Mouse (Mus musculus) megakaryocyte-erythroid progenitor cell, adult 5-6 weeks (primary cell): ENCODE data around the gene Cdca3. TPM values are rescaled to one million over a fixed set of nuclear protein-coding genes. Genes with fewer than 3 reads are reported as not detected.
"Not testable (repeated sequence)": the region's sequence is repeated elsewhere in the genome, so short reads cannot be mapped to it uniquely, and the experiment has no call there.

Experiments
- ATAC-seq: replicated peaks from 2 replicates; pipeline ENCODE4 v1.8.0; 2016; ENCODE audit warnings: mild to moderate bottlenecking, inconsistent platforms; ENCODE audit not compliant: severe bottlenecking, poor library complexity, low FRiP score, low TSS enrichment
- total RNA-seq, 2 experiments: library from RNA; stranded (forward) in 1 of 2; stranded (reverse) in 1 of 2; fragments of 200-1000, 215-1000 nt in 1 of 2; fragments of >200 nt in 1 of 2; fragmentation: Nextera tagmentation in 1 of 2; gene quantifications; 2 replicates each; pipeline ENCODE4 v1.2.3; 2014 to 2017

The Cdca3 gene
- total RNA-seq, 2 experiments from 2014 or later, result 111 to 181 TPM

DNA sequence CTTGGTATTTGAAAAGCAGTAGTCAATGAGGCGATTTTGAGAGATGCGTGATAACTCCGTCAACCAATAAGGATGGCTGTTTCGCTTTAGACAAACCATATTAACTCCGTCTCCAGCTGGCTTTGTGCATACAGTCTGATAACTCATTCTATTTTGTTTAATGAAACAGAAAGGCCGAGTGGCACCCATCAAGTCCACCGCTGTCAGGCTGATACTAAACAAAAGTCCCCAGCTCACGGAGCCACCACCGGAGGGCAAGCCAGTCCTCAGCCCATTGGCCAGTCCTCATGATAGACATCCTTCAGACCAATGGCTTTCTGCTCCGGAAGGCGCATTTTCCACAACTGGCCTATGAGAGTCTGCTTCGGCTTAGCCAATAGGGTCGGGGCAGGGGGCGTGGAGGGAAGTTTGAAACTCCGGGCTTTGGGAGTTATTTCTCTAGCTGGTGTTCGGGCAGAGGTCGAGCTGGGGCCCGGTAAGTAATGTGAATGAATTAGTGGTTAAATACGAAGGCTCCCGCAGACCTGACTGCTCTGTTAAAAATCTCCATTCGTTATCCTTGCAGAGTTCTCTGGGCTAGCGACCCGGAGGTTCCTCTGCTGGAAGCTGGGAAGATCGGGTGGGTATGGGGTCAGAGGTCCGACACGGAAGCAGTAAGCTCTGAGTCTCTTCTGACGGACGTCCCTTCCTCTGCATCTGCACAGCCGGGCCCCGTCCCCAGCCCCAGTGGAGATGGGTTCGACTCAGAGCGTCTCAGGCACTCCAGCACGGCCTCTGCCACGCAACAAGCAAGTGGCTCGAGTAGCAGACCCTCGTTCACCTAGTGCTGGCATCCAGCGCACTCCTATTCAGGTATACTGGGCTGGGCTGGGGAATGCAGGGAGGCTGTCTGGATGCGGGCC lies 703 bp downstream of the Cdca3 start:
- ATAC-seq, result peak; percentile 75

- ATAC-seq, result not testable (repeated sequence)
Measured at GRCm38 (mm10) chr6:124831199-124831598, 1.9 kb downstream of the Cdca3 start.

DNA sequence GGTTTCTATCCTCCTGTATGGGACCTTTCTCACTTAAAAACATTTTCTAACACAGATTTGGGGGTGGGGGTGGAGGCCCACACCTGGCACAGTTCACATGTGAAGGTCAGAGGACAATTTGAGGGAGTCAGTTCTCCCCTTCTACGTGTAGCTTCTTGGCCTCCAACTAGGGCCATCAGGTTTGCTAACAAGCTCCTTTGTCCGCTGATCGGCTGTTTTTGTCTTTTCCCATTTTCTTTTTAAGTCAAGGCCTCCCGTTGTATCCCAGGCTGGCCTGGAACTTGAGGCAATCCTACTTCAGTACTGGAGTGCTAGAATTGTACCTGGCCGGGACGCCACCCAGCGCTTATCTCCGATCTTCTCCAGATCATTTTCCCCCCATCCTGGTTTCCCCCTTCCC lies 2.3 kb downstream of the Cdca3 start:
- ATAC-seq, result no peak

- ATAC-seq, result no peak
Measured at GRCm38 (mm10) chr6:124834512-124835081, 5.2 kb downstream of the Cdca3 start.

- ATAC-seq, result no peak
Measured at GRCm38 (mm10) chr6:124835531-124835930, 6.2 kb downstream of the Cdca3 start.

DNA sequence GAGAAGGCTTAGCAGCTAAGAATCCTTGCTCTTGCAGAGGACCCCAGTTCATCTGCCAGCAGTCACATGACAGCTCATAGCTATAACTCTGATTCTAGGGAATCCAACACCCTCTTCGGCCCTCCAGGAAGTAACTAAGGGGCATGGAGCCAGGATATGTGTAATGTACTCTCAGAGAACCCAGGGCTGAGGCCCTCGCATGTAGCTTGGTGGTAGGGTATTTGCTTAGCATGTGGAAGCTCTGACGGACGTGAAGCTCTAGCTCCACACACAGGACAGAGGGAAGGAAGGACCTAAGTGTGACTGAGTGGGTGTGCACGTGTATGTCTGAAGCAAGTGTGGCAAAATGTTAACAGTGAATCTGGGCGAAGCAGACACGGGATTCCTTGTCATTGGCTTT lies 7.1 kb downstream of the Cdca3 start:
- ATAC-seq, result no peak

- no peak for ATAC-seq
Measured at GRCm38 (mm10) chr6:124839805-124840204, 10.5 kb downstream of the Cdca3 start.

GRCm38 (mm10) chr6:124840241-124841167 lies 11.2 kb downstream of the Cdca3 start, which contains the start of gene Gnb3:
Gene Gnb3, minus strand, starts transcription at chr6:124840275.
- ATAC-seq, result no peak

DNA sequence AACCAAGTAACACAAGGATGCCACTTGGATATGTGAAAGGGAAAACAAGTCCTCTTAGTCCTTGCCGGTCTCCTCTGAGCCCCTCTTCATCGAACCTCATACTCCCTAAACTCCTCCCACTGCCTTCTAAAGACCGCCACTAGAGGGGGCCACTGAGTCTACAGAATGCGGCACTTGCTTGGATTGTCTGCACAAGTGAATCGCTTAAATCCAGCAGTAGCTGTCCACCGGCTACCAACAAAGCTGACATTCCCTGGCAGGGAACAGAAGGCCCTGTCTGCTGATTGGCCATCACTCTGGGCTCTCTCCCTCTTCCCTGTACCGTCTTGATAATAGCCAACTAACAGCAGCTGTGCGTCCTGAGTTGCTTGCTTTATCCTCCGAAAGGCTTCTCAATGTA lies 18.0 kb downstream of the Cdca3 start:
- ATAC-seq, result peak; percentile 80

- ATAC-seq, result no peak
Measured at GRCm38 (mm10) chr6:124850535-124850934, 21.2 kb downstream of the Cdca3 start.

DNA sequence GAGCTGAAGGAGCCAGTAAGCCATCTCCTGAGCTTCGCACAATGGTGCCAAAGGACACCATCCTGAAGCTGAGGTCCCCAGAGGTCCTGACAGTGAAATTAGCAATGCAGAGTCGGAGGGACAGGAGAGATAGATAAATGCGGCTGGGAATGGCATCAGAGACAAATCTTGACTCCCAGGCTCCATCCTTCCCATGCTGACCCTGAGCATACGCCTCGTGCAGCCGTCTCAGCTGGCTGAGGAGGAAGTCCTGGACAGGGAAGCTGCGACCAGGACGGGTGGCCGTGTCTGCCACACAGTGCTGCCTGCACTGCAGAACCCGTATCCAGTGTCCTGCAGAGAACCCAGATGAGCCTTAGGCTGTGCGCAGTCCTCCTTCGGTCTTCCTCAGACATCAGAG lies 25.3 kb downstream of the Cdca3 start:
- ATAC-seq, result no peak

DNA sequence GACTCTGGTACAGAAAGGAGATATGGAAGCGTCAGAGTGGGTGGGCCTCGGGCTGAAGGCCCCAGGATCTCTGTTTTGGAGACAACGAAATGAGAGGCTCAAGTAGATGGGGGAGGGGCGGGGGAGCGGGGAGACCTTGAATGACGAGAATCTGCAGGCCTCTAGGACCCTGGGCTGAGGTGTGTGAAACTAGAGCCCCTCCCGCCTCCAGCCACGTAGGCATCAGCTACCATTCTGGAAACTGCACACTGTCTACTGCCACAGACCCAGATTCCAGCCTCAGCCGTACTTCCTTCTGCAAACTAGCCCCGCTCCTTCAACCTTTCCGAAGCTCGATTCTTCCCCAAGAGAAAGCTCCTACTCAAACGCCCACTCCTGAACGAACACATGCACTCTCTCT lies 27.0 kb downstream of the Cdca3 start:
- no peak for ATAC-seq

GRCm38 (mm10) chr6:124856916-124857839 lies 27.8 kb downstream of the Cdca3 start, which contains the start of gene P3h3:
Gene P3h3, minus strand, starts transcription at chr6:124857752.
- peak; percentile 74 for ATAC-seq

- no peak for ATAC-seq
Measured at GRCm38 (mm10) chr6:124857840-124858530, 28.6 kb downstream of the Cdca3 start.

- no peak for ATAC-seq
Measured at GRCm38 (mm10) chr6:124858561-124859318, 29.4 kb downstream of the Cdca3 start.

DNA sequence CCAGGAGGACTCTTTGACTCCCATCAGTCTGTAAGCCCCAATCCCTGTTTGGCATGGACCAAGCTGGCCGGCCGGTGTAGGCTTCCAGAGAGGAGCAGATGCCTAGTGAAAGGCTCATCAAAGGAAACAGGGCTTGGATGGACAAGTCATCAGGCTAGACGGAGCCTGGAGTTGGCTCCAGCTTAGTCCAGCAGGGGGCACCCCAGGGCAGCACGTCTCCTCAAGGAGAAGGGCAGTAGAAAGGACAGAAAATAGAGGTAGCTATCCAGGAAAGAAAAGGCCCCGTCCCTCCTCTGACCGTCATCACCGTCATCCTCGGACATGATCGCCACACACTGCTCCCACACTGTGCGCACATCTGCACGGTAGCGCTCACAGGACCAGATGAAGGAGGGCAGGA lies 30.4 kb downstream of the Cdca3 start:
- ATAC-seq, result peak; percentile 71

- no peak for ATAC-seq
Measured at GRCm38 (mm10) chr6:124860511-124860910, 31.2 kb downstream of the Cdca3 start.

DNA sequence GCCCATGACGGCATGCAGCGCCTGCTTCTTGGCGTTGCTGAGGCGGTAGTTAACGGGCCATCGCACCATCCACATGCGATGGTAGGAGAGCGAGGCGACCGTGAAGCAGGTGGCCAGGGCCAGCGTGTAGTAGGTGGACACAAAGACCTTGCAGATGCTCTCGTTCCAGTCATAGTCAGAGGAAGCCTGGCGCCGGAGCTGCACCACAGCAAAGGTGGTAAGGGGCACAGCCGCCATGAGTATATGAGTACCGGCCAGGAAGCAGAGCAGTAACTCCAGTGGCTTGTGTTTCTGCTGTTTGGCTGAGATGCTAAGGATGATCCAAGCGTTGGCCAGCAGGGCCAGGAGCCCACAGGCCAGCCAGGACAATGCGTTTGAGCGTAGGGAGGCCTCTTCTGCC lies 31.9 kb downstream of the Cdca3 start:
- no peak for ATAC-seq
